ENCODE assay signal across 18 mouse cellular contexts in the genomic region with DNA sequence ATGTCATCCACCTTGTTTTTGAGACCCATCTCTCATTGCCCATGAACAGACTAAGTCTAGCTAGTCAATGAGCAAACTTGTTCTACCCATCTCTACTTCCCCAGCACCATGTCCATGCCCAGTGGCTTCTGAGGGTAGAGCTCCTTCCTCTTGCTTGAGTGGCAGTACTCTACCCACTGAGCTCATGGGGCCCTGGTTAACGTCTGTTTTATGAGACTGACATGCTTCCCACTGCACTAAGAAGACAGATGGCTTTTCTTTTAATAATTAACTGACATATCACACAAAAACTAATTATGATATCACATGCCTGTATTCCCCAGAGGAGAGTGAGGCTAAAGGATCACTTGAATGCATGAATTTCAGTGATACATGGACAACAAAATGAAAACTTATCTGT.
"Had no signal": no experiment of that assay in that cellular context is flagged by ENCODE, and none has a peak within 500 bp of the region (broad histone marks: within the 10 kb centered on the region; RNA-seq: fewer than 3 reads in every experiment).

No protein-coding gene starts in this region.

- ATAC-seq: liver, postnatal 0 days; lung, postnatal 0 days; midbrain, embryonic 13.5 days; midbrain, embryonic 15.5 days had no signal

- H3K4me2 ChIP-seq: liver, embryonic 15.5 days; lung, embryonic 15.5 days; midbrain, embryonic 11.5 days; midbrain, embryonic 13.5 days; midbrain, embryonic 15.5 days; neural tube, embryonic 12.5 days; stomach, embryonic 15.5 days had no signal

- H3K4me3 ChIP-seq: liver, embryonic 15.5 days; lung, embryonic 15.5 days; megakaryocyte, embryonic 14.5 days; midbrain, embryonic 13.5 days; midbrain, embryonic 15.5 days; neural tube, embryonic 12.5 days; stomach, embryonic 15.5 days had no signal

- H3K4me1 ChIP-seq: liver, embryonic 15.5 days; lung, embryonic 15.5 days; megakaryocyte, embryonic 14.5 days; midbrain, embryonic 13.5 days; midbrain, embryonic 15.5 days; neural tube, embryonic 12.5 days; stomach, embryonic 15.5 days had no signal

- H3K27ac ChIP-seq: liver, embryonic 15.5 days; lung, embryonic 15.5 days; macrophage; midbrain, embryonic 13.5 days; midbrain, embryonic 15.5 days; neural tube, embryonic 12.5 days; stomach, embryonic 15.5 days had no signal

- DNase-seq: liver, postnatal 0 days; lung, adult 2 months; lung, postnatal 14 days; lung, postnatal 36 days; right cerebral cortex, postnatal 14 days; thymus, adult 2 months; thymus, postnatal 14 days; thymus, postnatal 36 days had no signal

- H3K36me3 ChIP-seq: liver, embryonic 15.5 days; lung, embryonic 15.5 days; midbrain, embryonic 13.5 days; midbrain, embryonic 15.5 days; neural tube, embryonic 12.5 days; stomach, embryonic 15.5 days had no signal

- H3K9me3 ChIP-seq: liver, embryonic 15.5 days; lung, embryonic 15.5 days; midbrain, embryonic 13.5 days; midbrain, embryonic 15.5 days; neural tube, embryonic 12.5 days; stomach, embryonic 15.5 days had no signal

- H3K27me3 ChIP-seq: liver, embryonic 15.5 days; lung, embryonic 15.5 days; megakaryocyte, embryonic 14.5 days; midbrain, embryonic 13.5 days; midbrain, embryonic 15.5 days; neural tube, embryonic 12.5 days; stomach, embryonic 15.5 days had no signal

- H3K9ac ChIP-seq: liver, embryonic 15.5 days; liver, postnatal 0 days; lung, embryonic 15.5 days; midbrain, embryonic 13.5 days; midbrain, embryonic 15.5 days; neural tube, embryonic 12.5 days; stomach, embryonic 15.5 days had no signal
